Mouse (Mus musculus): ENCODE data around the gene 1700014D04Rik.

DNA sequence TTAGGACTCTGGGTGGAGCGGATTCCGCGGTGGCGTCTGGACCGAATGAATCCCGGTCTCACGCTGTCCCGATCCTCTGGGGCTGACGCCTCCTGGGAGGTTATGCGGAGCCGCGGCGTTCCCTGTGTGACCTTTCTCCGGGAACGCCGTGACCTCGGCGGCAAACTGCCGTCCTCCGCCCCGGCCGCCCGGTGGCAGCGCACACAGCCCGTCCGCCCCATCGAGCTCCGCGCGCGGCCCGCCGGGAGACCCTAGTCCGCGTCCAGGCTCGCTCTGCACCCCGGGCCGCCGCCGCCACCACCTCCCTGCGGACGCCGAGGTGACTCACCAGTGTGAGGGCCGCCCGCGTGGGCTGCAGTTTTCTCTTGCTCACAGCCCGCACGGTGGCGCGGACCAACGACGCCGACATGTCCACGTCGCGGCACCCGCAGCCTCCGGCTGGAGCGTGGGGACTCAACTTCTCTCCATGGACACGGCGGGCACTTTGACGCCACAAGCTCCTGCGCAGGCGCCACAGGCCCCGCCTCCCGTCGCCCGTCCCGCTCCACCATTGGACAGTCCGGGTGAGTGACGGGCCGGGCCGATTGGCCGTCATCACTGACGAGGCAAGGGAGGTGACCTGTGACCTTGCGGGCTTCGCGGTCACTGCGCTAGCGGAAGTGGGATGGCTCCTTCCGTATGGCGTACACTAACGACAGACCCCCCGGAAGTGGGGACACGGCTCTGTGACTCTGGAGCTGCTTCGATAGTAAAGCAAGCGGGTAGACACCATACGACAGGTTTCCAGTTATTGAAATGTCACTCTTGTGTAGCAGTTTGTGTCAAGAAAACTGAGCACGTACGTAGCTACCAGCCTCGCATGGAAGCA, 23.0 kb upstream of the 1700014D04Rik start, which contains the start of gene Isca1:
- TF ChIP-seq EP300 (IDR thresholded peaks at IDR 0.05; ENCODE audit: low read length) (peak; percentile 42; the same call in 1 of the 2 replicates), ZC3H11A (IDR thresholded peaks at IDR 0.05; ENCODE audit: low read depth, low read length) (no peak), POLR2A (IDR thresholded peaks at IDR 0.05; ENCODE audit: low read depth, low read length) (peak; percentile 72), ZMIZ1 (IDR thresholded peaks at IDR 0.05; ENCODE audit: low read depth, low read length) (peak; percentile 74), CTCF (conservative IDR thresholded peaks at IDR 0.05 in 1 of 2, IDR thresholded peaks at IDR 0.05 in 1 of 2; ENCODE audit: low read depth in 2 of 2, low read length in 2 of 2) (no peak), ZNF384 (IDR thresholded peaks at IDR 0.05; ENCODE audit: low read depth, low read length) (no peak), MYC (IDR thresholded peaks at IDR 0.05; ENCODE audit: low read depth, low read length) (peak; percentile 54; the same call in 1 of the 2 replicates), BHLHE40 (IDR thresholded peaks at IDR 0.05; ENCODE audit: low read depth, low read length) (peak; percentile 41; the same call in 1 of the 2 replicates)
